Mouse (Mus musculus): Measurements from ENCODE around the gene Gm45521. TPM values are rescaled to one million over a fixed set of nuclear protein-coding genes. Genes with fewer than 3 reads are reported as not detected.

Gm45521 gene
- polyA plus RNA-seq, 2 experiments = not detected

DNA sequence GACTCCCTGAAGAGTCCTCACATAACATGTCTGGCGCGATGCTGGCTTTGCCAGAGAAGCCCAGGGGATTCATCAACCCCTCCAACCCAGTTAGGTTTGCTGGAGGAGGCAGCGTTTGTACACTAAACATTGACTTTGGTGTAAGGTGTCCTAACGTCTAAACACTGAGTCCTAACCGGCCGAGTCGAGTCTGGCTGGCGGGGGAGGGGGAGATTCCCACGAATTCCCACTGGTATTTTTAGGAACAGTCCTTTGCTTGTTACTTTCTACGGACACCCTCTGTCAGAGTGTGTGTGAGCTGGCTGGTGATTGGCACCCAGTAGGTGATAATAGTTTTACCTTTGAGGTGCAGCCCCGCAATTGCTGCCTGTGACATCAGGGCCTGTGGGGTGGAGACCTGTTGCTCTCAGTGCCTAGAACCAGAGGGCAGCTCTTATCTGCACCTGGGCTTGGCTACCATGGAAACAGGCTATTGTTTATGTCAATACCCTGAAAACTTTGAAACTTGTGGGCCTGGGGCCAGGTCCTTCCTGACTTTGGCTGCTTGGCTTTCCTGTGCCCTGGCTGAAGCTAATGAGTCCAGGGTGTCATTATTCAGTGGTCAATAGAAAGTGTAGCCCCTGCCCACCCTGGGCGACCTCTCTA is 4.4 kb upstream of the Gm45521 start:
- peak; percentile 10; the same call in 1 of the 2 replicates for ATAC-seq (ENCODE audit: low FRiP score, low read depth)
- no peak overlapping the region for H3K4me3 ChIP-seq (replicated peaks; ENCODE audit: low read length)
- H3K9ac ChIP-seq (ENCODE audit: low read depth, low read length, severe bottlenecking) = no peak overlapping the region
- no peaks in the 10 kb centered on the region for H3K9me3 ChIP-seq (ENCODE audit: control insufficient read depth, low read length)
- 0 out of 2 replicates have a peak overlapping the region, but pooled peaks have one; percentile 21 for H3K27ac ChIP-seq (replicated peaks; ENCODE audit: low read depth, low read length)
- H3K4me1 ChIP-seq (ENCODE audit: control insufficient read depth, insufficient read depth, low read length) = peaks cover 13% of the 10 kb centered on the region
- H3K4me2 ChIP-seq (replicated peaks; ENCODE audit: low read depth, low read length, severe bottlenecking) = no peak overlapping the region
- peaks cover 43% of the 10 kb centered on the region for H3K36me3 ChIP-seq (ENCODE audit: control insufficient read depth, insufficient read depth, low read length)
- 23% methylated on average over 12 of the region's 12 CpGs for WGBS
- no peak for TF ChIP-seq POLR2A (IDR thresholded peaks at IDR 0.05; ENCODE audit: borderline replicate concordance, extremely low read depth, insufficient read depth, insufficient read length)
- no peak for DNase-seq (ENCODE audit: low spot score)
- H3K27me3 ChIP-seq (ENCODE audit: control insufficient read depth, insufficient read depth, low read length) = no peaks in the 10 kb centered on the region

- H3K27ac ChIP-seq (replicated peaks; ENCODE audit: low read depth, low read length) = no peak overlapping the region; the same call in 1 of the 2 replicates
- H3K9me3 ChIP-seq (ENCODE audit: control insufficient read depth, low read length) = no peaks in the 10 kb centered on the region
- no peak overlapping the region for H3K4me2 ChIP-seq (replicated peaks; ENCODE audit: low read depth, low read length, severe bottlenecking)
- ATAC-seq (ENCODE audit: low FRiP score, low read depth) (0 out of 2 replicates have a peak, but pooled peaks have one; percentile 38), DNase-seq (ENCODE audit: low spot score) (no peak)
- H3K27me3 ChIP-seq (ENCODE audit: control insufficient read depth, insufficient read depth, low read length) = no peaks in the 10 kb centered on the region
- H3K4me3 ChIP-seq (replicated peaks; ENCODE audit: low read length) = no peak overlapping the region
- peaks cover 13% of the 10 kb centered on the region for H3K4me1 ChIP-seq (ENCODE audit: control insufficient read depth, insufficient read depth, low read length)
- no peak overlapping the region for H3K9ac ChIP-seq (ENCODE audit: low read depth, low read length, severe bottlenecking)
- H3K36me3 ChIP-seq (ENCODE audit: control insufficient read depth, insufficient read depth, low read length) = peaks cover 31% of the 10 kb centered on the region
- TF ChIP-seq POLR2A (IDR thresholded peaks at IDR 0.05; ENCODE audit: borderline replicate concordance, extremely low read depth, insufficient read depth, insufficient read length) = no peak
- WGBS = 43% methylated on average over 6 of the region's 6 CpGs
These were observed 3.0 kb upstream of the Gm45521 start for GRCm38 (mm10) chr14:7954071-7954471.

- no peak overlapping the region for H3K4me2 ChIP-seq (replicated peaks; ENCODE audit: low read depth, low read length, severe bottlenecking)
- DNase-seq (ENCODE audit: low spot score) (no peak), ATAC-seq (ENCODE audit: low FRiP score, low read depth) (no peak)
- peaks cover 8% of the 10 kb centered on the region for H3K36me3 ChIP-seq (ENCODE audit: control insufficient read depth, insufficient read depth, low read length)
- no peak for TF ChIP-seq POLR2A (IDR thresholded peaks at IDR 0.05; ENCODE audit: borderline replicate concordance, extremely low read depth, insufficient read depth, insufficient read length)
- H3K9me3 ChIP-seq (ENCODE audit: control insufficient read depth, low read length) = no peaks in the 10 kb centered on the region
- WGBS = 73% methylated on average over 10 of the region's 10 CpGs
- H3K4me1 ChIP-seq (ENCODE audit: control insufficient read depth, insufficient read depth, low read length) = peaks cover 13% of the 10 kb centered on the region
- no peak overlapping the region for H3K9ac ChIP-seq (ENCODE audit: low read depth, low read length, severe bottlenecking)
- H3K27ac ChIP-seq (replicated peaks; ENCODE audit: low read depth, low read length) = no peak overlapping the region
- H3K4me3 ChIP-seq (replicated peaks; ENCODE audit: low read length) = no peak overlapping the region
- H3K27me3 ChIP-seq (ENCODE audit: control insufficient read depth, insufficient read depth, low read length) = no peaks in the 10 kb centered on the region
These were observed 661 bp upstream of the Gm45521 start for GRCm38 (mm10) chr14:7956427-7956826.

GRCm38 (mm10) chr14:7960616-7961015 is 3.5 kb downstream of the Gm45521 start:
- no peak for ATAC-seq (ENCODE audit: low FRiP score, low read depth)
- Histone ChIP-seq H3K4me3 (replicated peaks; ENCODE audit: low read length) (no peak overlapping the region), H3K27me3 (ENCODE audit: control insufficient read depth, insufficient read depth, low read length) (no peaks in the 10 kb centered on the region), H3K4me1 (ENCODE audit: control insufficient read depth, insufficient read depth, low read length) (no peaks in the 10 kb centered on the region), H3K4me2 (replicated peaks; ENCODE audit: low read depth, low read length, severe bottlenecking) (no peak overlapping the region), H3K27ac (replicated peaks; ENCODE audit: low read depth, low read length) (no peak overlapping the region), H3K9ac (ENCODE audit: low read depth, low read length, severe bottlenecking) (no peak overlapping the region), H3K36me3 (ENCODE audit: control insufficient read depth, insufficient read depth, low read length) (no peaks in the 10 kb centered on the region), H3K9me3 (ENCODE audit: control insufficient read depth, low read length) (no peaks in the 10 kb centered on the region)
- no peak for TF ChIP-seq POLR2A (IDR thresholded peaks at IDR 0.05; ENCODE audit: borderline replicate concordance, extremely low read depth, insufficient read depth, insufficient read length)
- WGBS = 66% methylated on average over 11 of the region's 11 CpGs
- DNase-seq (ENCODE audit: low spot score) = no peak

DNA sequence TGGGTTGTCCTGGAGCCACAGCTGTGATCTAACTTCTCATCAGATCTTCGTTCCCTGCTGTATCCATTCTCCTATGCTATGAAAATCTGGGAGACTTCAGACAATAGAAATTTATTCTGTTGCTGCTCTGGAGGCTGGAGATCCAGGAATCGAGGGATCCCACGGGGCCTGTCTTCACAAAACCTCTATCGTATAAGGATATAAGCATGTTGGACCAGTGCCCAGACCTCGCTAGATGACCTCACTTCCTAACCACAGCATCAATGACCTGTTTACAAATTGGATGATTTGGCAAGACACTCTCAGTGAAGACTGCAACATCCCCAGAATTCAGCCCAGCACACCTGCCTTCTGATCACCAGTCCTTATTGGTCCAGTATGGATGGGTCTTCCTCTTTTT is 4.6 kb downstream of the Gm45521 start:
- WGBS = 60% methylated on average over 5 of the region's 5 CpGs
- DNase-seq (ENCODE audit: low spot score) = peak; percentile 64
- no peak overlapping the region for H3K4me2 ChIP-seq (replicated peaks; ENCODE audit: low read depth, low read length, severe bottlenecking)

More for the DNA sequence above, 4.6 kb downstream of the Gm45521 start:
- Histone ChIP-seq H3K27me3 (ENCODE audit: control insufficient read depth, insufficient read depth, low read length) (no peaks in the 10 kb centered on the region), H3K4me1 (ENCODE audit: control insufficient read depth, insufficient read depth, low read length) (no peaks in the 10 kb centered on the region), H3K36me3 (ENCODE audit: control insufficient read depth, insufficient read depth, low read length) (no peaks in the 10 kb centered on the region), H3K4me3 (replicated peaks; ENCODE audit: low read length) (no peak overlapping the region), H3K27ac (replicated peaks; ENCODE audit: low read depth, low read length) (no peak overlapping the region), H3K9ac (ENCODE audit: low read depth, low read length, severe bottlenecking) (no peak overlapping the region), H3K9me3 (ENCODE audit: control insufficient read depth, low read length) (no peaks in the 10 kb centered on the region)
- no peak for TF ChIP-seq POLR2A (IDR thresholded peaks at IDR 0.05; ENCODE audit: borderline replicate concordance, extremely low read depth, insufficient read depth, insufficient read length)
- ATAC-seq (ENCODE audit: low FRiP score, low read depth) = no peak
